8 mouse cellular contexts compared by ENCODE assay signal in genomic region chr3:88324951-88325405, GRCm38 (mm10). TPM values are rescaled to one million over a fixed set of nuclear protein-coding genes. Genes with fewer than 3 reads are reported as not detected.
A peak's percentile ranks its signal among the peaks of the same experiment; 100 is the strongest.
DNase-seq lines count a peak whose midpoint lies in the region; ATAC-seq lines count a peak whose summit lies in the region.

TSS of gene Glmp (plus strand) at chr3:88325023.

- H3K9me3 ChIP-seq in hindbrain, embryonic 13.5 days = no peaks in the 10 kb centered on the region

- H3K27me3 ChIP-seq in hindbrain, embryonic 13.5 days = no peaks in the 10 kb centered on the region

- peak within 1 kb of the TSS; percentile 59 for H3K4me3 ChIP-seq in hindbrain, embryonic 13.5 days

- peak within 1 kb of the TSS; percentile 80 for H3K9ac ChIP-seq in hindbrain, embryonic 13.5 days

- peak; percentile 78 for ATAC-seq in hindbrain, embryonic 13.5 days (ENCODE audit: low FRiP score)

- 4% methylated on average over 10 of the region's 10 CpGs for WGBS in hindbrain, embryonic 13.5 days

- DNase-seq in T-cell, adult 2 months (ENCODE audit: low spot score) = peak; percentile 50
- DNase-seq in cerebellum, postnatal 10 days = peak; percentile 82
- DNase-seq in frontal cortex, postnatal 36 days (ENCODE audit: low spot score in 2 of 2) = peak; percentile 49 to 74
- peak; percentile 46 to 58 for DNase-seq in layer of hippocampus, postnatal 36 days
- peak; percentile 66 for DNase-seq in lung, postnatal 25 days (ENCODE audit: low spot score)
- DNase-seq in retina, postnatal 1 day = peak; percentile 85
- peak; percentile 34 for DNase-seq in urinary bladder, postnatal 25 days (ENCODE audit: low spot score)

- H3K4me2 ChIP-seq in hindbrain, embryonic 13.5 days = peak within 1 kb of the TSS; percentile 78

- H3K4me1 ChIP-seq in hindbrain, embryonic 13.5 days (replicated peaks) = peaks cover 17% of the 10 kb centered on the region

- H3K36me3 ChIP-seq in hindbrain, embryonic 13.5 days = peaks cover 65% of the 10 kb centered on the region

- H3K27ac ChIP-seq in hindbrain, embryonic 13.5 days = no peak within 1 kb of the TSS

RNA-seq across cellular contexts. Expression of gene Glmp, which starts in this region (rescaled TPM):
- polyA plus RNA-seq in hindbrain, embryonic 13.5 days (2015; fragmentation: Nextera tagmentation; extraction: Ambion mirVana) = 122 and 129 TPM in 2 replicates
- total RNA-seq in layer of hippocampus, postnatal 36 days (2021) = 10 to 100 TPM; 78.4 to 84.8 TPM

Comparison
In these comparisons a context has a peak if more than half of its experiments do, and no peak if none do; other contexts are left out.
1. DNase-seq: peak in every context shown above with its lines; median percentile 85 in retina, postnatal 1 day; 82 in cerebellum, postnatal 10 days; 66 in lung, postnatal 25 days; 62 in frontal cortex, postnatal 36 days; 52 in layer of hippocampus, postnatal 36 days; 50 in T-cell, adult 2 months; 34 in urinary bladder, postnatal 25 days.